Mouse (Mus musculus): ENCODE results near the gene Olfr554.
A peak's percentile ranks its signal among the peaks of the same experiment; 100 is the strongest.

GRCm38 (mm10) chr7:102636665-102637064 lies 1.6 kb upstream of the Olfr554 start:
- TF ChIP-seq CTCF (conservative IDR thresholded peaks at IDR 0.05; ENCODE audit: low read length), result peak; percentile 17
- TF ChIP-seq POU5F1 (IDR thresholded peaks at IDR 0.05; ENCODE audit: borderline replicate concordance, low read length), result no peak
